Mouse (Mus musculus): ENCODE results near the gene Pank4. TPM values are rescaled to one million over a fixed set of nuclear protein-coding genes. Genes with fewer than 3 reads are reported as not detected.

Gene Pank4
- polyA plus RNA-seq, 1 experiment from 2014 or later = 51.0 TPM

DNA sequence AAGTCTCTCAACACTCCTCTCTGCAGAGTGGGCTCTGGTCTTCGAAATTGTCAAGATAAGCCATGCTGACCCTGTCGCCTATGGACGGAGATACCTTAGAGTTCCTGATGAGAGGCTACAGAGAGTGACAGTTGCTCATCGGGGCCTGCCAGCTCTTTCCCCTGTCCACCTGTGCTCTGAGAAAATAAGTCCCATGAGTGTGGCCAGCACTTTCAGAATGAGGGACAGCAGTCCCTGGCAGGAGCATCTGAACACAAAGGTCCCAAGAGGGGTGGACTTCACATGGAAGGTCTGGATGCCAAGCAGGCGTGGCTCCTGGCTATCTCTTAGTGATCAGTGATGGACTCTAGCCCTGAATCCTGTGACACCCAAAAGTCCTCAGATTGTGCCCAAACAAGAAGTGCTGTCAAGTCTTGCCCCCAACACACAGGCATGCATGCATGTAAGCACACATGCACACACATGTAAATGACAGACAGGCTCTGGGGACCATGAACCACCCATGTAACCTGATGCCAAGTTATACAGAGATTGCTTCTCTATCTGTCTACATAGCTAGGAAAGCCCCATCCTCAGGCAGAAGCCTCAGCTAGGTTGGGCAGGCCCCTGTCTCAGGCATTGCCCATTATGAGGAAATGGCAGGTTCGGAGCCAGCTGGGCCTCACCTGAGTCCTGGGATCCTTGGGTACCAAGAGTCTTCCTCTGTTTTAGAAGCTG lies 20.4 kb upstream of the Pank4 start:
- no peak overlapping the region for H3K9ac ChIP-seq
- no peak overlapping the region for H3K27ac ChIP-seq (ENCODE audit: low read depth)
- H3K27me3 ChIP-seq (ENCODE audit: insufficient read depth, low read length) = peaks cover 3% of the 10 kb centered on the region; the same call in 1 of the 2 replicates
- DNase-seq (no peak), ATAC-seq (ENCODE audit: insufficient read depth) (no peak)
- no peaks in the 10 kb centered on the region for H3K9me3 ChIP-seq (ENCODE audit: low read depth, low read length)
- no peak overlapping the region for H3K4me2 ChIP-seq
- H3K36me3 ChIP-seq (ENCODE audit: insufficient read depth) = no peaks in the 10 kb centered on the region
- no peaks in the 10 kb centered on the region for H3K4me1 ChIP-seq (ENCODE audit: insufficient read depth)
- 79% methylated on average over 6 of the region's 6 CpGs for WGBS
- no peak overlapping the region for H3K4me3 ChIP-seq (ENCODE audit: low read depth, low read length)
- TF ChIP-seq CTCF (IDR thresholded peaks at IDR 0.05; ENCODE audit: low read depth) = no peak

DNA sequence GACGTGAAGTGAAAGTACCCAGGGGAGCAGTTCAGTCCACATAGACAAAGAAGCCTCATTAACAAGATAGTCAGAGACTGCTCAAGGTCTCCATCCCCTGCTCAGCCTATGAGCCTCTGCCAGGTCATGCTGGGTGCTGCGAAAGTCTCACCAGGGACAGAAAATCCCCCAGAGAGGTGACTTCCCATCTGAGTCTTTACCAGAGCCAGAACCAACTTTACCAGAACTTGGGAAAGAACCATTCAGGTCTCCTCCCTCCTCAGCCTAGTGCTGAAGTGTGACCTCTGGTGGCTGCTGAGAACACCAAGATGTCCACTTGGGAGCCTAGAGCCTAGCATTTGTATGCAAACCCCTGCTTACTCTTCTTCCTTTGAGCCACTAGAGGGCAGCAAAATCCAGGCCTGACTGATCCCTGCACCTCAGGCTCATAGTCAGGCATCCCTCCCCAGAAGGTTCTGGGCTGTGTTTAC lies 19.8 kb upstream of the Pank4 start:
- Histone ChIP-seq H3K36me3 (ENCODE audit: insufficient read depth) (no peaks in the 10 kb centered on the region), H3K9me3 (ENCODE audit: low read depth, low read length) (no peaks in the 10 kb centered on the region), H3K9ac (no peak overlapping the region), H3K4me3 (ENCODE audit: low read depth, low read length) (no peak overlapping the region), H3K4me1 (ENCODE audit: insufficient read depth) (no peaks in the 10 kb centered on the region), H3K4me2 (no peak overlapping the region), H3K27ac (ENCODE audit: low read depth) (no peak overlapping the region), H3K27me3 (ENCODE audit: insufficient read depth, low read length) (peaks cover 9% of the 10 kb centered on the region)
- ATAC-seq (ENCODE audit: insufficient read depth) (peak; percentile 75), DNase-seq (peak; percentile 92)
- TF ChIP-seq CTCF (IDR thresholded peaks at IDR 0.05; ENCODE audit: low read depth) = peak; percentile 95
- WGBS = 13% methylated on average over 2 of the region's 2 CpGs

DNA sequence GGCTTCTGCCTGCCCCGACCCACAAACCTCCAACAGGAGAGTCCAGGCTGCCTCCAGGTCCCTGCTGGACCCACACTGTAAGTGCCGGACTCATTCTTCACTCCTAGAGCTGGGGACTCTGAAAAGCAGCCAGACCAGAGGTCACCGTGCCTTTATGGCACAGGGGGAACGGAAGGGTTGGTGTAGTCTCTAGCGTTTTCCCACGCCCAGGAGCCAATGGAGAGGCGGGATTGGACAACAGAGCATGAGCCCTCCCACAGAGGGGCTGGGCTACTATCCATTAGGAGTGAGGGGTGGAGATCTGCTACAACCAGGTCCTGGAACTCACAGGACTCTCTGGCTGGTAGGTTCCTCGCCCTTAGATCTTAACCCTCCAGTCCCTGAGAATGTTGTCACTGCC lies 17.6 kb upstream of the Pank4 start:
- peak; percentile 85 for DNase-seq
- Histone ChIP-seq H3K27ac (ENCODE audit: low read depth) (no peak overlapping the region), H3K4me1 (ENCODE audit: insufficient read depth) (no peaks in the 10 kb centered on the region), H3K4me2 (peak overlapping the region; percentile 52), H3K9me3 (ENCODE audit: low read depth, low read length) (no peaks in the 10 kb centered on the region), H3K9ac (0 out of 2 replicates have a peak overlapping the region, but pooled peaks have one; percentile 14), H3K36me3 (ENCODE audit: insufficient read depth) (no peaks in the 10 kb centered on the region), H3K27me3 (ENCODE audit: insufficient read depth, low read length) (peaks cover 31% of the 10 kb centered on the region), H3K4me3 (ENCODE audit: low read depth, low read length) (peak overlapping the region; percentile 6)
- WGBS = 2% methylated on average over 8 of the region's 8 CpGs
- ATAC-seq (ENCODE audit: insufficient read depth) = peak; percentile 86
- no peak for TF ChIP-seq CTCF (IDR thresholded peaks at IDR 0.05; ENCODE audit: low read depth)

DNA sequence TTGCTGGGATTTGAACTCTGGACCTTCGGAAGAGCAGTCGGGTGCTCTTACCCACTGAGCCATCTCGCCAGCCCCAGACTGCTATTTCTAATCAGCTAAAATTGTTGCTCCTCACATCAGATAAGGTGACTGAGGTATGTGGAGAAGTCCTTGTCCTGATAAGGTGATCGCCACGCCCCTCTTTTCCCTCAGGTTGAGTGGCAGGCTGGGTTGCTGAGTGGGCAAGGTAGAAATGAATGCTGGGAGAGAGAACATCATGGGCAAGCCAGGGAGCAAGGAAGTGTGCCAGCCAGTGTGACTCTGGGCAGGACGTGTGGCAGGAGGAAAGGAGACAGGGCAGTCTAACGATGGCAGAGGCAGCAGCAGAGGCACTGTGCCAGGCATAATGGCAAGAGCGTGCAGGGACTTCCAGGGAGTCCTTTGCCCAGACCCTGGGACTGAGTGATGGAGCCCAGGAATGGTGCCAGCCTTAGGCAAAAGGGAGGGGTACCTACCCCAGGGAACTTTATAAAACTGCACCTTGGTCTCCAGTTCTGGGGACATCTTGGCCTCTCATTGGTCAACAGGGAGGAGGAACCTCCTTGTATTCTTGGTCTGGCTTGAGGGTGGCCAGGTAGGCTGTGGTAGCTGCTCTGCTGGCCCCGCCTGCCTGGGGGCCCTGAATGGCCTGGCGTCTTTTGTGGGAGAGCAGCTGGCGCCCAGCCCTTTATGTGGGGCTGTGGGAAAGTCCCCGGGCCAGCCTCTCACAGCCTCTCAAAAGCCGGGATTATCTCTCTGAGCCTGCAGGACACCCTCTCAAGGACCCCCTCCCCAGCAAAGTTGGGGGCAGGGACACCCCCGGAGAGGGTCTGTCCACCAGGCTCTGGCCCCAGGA lies 15.6 kb upstream of the Pank4 start:
- no peak overlapping the region for H3K4me2 ChIP-seq
- H3K9me3 ChIP-seq (ENCODE audit: low read depth, low read length) = no peaks in the 10 kb centered on the region
- DNase-seq (peak; percentile 8), ATAC-seq (ENCODE audit: insufficient read depth) (no peak)
- peaks cover 51% of the 10 kb centered on the region for H3K27me3 ChIP-seq (ENCODE audit: insufficient read depth, low read length)
- TF ChIP-seq CTCF (IDR thresholded peaks at IDR 0.05; ENCODE audit: low read depth) = no peak
- no peak overlapping the region for H3K9ac ChIP-seq
- no peaks in the 10 kb centered on the region for H3K36me3 ChIP-seq (ENCODE audit: insufficient read depth)
- no peak overlapping the region for H3K27ac ChIP-seq (ENCODE audit: low read depth)
- no peak overlapping the region for H3K4me3 ChIP-seq (ENCODE audit: low read depth, low read length)
- H3K4me1 ChIP-seq (ENCODE audit: insufficient read depth) = no peaks in the 10 kb centered on the region
- 41% methylated on average over 14 of the region's 14 CpGs for WGBS

DNA sequence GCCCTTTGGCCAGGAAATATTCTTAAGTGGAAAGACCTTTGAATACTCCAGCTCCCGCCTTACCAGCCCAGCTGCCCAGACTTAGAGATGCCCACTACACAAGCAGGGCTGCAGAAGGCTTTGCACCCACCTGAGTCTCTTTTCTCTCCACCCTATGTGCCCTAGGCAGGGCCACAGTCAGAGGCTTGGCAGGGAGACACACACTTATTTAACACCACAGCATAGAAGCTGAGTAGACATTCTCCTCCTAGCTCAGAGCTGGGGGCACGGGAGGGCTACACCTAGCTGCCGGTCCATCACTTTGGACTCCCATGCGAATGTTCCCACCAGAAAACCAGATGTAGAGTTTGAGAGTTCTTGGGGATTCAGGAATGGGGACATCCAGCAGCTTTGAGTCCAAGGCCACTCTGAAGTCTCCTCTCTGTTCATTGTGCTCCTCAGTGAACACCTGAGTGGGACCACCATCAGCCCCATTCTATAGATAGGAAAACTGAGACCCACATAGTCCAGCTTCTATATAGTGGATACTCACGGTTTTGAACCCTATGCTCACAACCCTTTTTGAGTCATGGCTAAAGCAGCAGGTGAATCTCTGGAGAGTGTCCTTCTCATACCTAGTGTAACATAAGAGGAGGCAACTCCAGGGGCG lies 14.9 kb upstream of the Pank4 start:
- TF ChIP-seq CTCF (IDR thresholded peaks at IDR 0.05; ENCODE audit: low read depth) = no peak
- ATAC-seq (ENCODE audit: insufficient read depth) (no peak), DNase-seq (no peak)
- WGBS = 58% methylated on average over 6 of the region's 6 CpGs
- H3K4me2 ChIP-seq = no peak overlapping the region
- H3K9ac ChIP-seq = no peak overlapping the region
- H3K9me3 ChIP-seq (ENCODE audit: low read depth, low read length) = no peaks in the 10 kb centered on the region
- H3K27ac ChIP-seq (ENCODE audit: low read depth) = no peak overlapping the region
- no peaks in the 10 kb centered on the region for H3K36me3 ChIP-seq (ENCODE audit: insufficient read depth)
- peaks cover 58% of the 10 kb centered on the region for H3K27me3 ChIP-seq (ENCODE audit: insufficient read depth, low read length)
- no peaks in the 10 kb centered on the region for H3K4me1 ChIP-seq (ENCODE audit: insufficient read depth)
- H3K4me3 ChIP-seq (ENCODE audit: low read depth, low read length) = no peak overlapping the region

DNA sequence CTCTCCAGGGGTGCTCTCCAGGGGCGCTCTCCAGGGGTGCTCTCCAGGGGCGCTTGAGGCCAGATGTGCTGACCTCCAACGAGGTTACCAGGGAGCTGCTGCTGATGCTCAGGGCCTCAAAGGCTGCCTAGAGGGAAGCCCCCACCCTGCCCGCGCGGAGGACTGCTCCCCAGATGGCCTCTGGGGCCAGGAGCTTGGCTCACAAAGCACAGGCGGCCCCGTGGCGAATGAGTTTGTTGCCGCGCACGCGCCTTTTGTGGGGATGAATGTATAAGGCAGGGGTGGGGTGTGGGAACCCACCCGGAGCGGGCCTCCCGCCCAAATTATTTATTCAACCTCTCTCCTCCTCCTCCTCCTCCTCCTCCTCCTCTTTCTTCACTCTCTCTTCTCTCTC lies 14.3 kb upstream of the Pank4 start:
- DNase-seq (no peak), ATAC-seq (ENCODE audit: insufficient read depth) (no peak)
- TF ChIP-seq CTCF (IDR thresholded peaks at IDR 0.05; ENCODE audit: low read depth) = no peak
- Histone ChIP-seq H3K4me1 (ENCODE audit: insufficient read depth) (no peaks in the 10 kb centered on the region), H3K36me3 (ENCODE audit: insufficient read depth) (no peaks in the 10 kb centered on the region), H3K27me3 (ENCODE audit: insufficient read depth, low read length) (peaks cover 63% of the 10 kb centered on the region), H3K4me2 (no peak overlapping the region), H3K9ac (no peak overlapping the region), H3K9me3 (ENCODE audit: low read depth, low read length) (no peaks in the 10 kb centered on the region), H3K27ac (ENCODE audit: low read depth) (no peak overlapping the region), H3K4me3 (ENCODE audit: low read depth, low read length) (no peak overlapping the region)
- WGBS = 12% methylated on average over 16 of the region's 16 CpGs
